Mouse (Mus musculus) heart, postnatal 14 days (tissue): ENCODE measurements around the gene Mesd. TPM values are rescaled to one million over a fixed set of nuclear protein-coding genes. Genes with fewer than 3 reads are reported as not detected.

Experiments
- DNase-seq, 2 experiments: peaks; one replicate each; pipeline ENCODE4 v3.0.0; 2021 to 2022
- intact Hi-C: fragments of 180-260 bp; cut with DNase I; formaldehyde crosslinking; loops from one replicate; pipeline ENCODE4 v1.15.1; 2025
- total RNA-seq, 2 experiments: library from RNA; stranded (reverse); gene quantifications; 2 replicates each; pipeline ENCODE4 v1.2.3; 2021

Gene Mesd
- total RNA-seq, 2 experiments from 2014 or later = 41.6 to 47.7 TPM

DNA sequence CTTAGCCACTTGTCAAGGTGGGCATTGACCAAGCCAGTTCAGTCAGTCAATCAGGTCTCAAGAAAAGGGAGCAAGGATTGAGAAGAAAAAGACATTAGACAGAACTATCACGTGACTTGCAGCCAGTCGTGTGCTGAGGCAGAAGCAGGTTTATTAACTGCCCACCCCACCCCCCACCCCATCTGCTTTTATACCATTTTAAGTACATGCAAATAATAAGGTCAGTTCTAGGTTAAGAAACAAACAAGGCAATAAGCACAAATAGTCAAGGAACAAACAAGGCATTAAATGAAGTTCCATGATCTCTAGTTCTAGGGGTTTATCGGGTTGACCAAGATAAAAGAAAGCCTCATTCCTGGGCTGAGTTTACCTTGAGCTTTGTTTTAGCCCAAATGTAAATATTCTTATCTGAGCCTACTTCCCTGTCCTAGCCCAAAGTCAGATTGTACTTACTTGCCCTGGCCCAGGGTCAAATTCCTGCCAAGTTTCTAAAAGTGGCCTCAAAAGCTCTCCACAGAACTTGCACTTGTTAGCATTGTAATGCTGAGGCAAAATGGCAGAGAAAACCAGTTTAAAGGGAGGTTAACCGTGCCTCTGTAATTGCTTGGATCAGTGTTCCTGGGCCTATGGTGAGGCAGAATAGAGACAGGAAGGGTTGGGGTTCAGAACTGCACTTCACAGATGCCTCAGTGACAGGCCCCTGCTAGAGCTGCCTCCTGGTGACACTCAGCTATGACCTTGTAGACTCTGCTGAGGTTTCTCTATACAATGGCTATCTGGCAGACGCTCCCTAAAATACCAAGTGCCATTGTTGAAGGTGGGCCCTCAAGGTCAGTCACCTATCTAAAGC, 18.3 kb downstream of the Mesd start:
- intact Hi-C loops = no loop called here
- DNase-seq = no peak

GRCm38 (mm10) chr7:83904831-83905230, 20.6 kb downstream of the Mesd start:
- no peak for DNase-seq
- intact Hi-C loops = no loop called here

- intact Hi-C loops = loop anchor here (2.0 to 10.0 kb wide), 2 partner anchors 175 to 243 kb away; partner anchors contain the start of genes Abhd17c and Cemip
- no peak for DNase-seq
Observed at GRCm38 (mm10) chr7:83911909-83912308, 27.6 kb downstream of the Mesd start.

DNA sequence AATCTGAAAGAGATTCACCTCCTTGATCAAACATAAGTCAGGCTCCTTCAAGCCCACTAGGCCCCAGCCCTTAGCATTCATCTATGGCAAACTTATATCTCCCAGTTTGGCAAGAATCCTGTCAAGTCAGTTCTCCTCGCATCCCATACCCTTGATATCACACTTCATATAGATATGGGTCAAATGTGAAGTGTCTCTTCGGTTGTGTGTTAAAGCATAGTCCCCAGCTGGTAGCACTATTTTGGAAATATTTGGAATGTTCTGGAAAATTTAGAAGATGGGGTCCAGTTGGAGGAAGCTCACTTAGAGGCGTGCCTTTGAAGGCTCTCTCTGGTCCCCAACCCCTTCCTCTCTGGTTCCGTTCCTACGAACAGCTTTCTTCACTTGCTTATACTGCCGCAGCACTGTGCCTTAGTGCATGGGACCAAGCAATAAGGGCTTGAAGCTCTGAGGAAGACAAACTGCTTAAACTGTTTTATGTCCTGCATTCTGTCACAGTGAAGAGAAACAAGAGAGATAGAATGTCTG, 29.2 kb downstream of the Mesd start:
- DNase-seq = no peak
- intact Hi-C loops = loop anchor here (2.0 to 10.0 kb wide), 2 partner anchors 173 to 241 kb away; partner anchors contain the start of genes Abhd17c and Cemip

GRCm38 (mm10) chr7:83913995-83914394, 29.7 kb downstream of the Mesd start:
- DNase-seq = no peak
- intact Hi-C loops = loop anchor here (1.0 to 10.0 kb wide), 4 partner anchors 173 to 441 kb away; partner anchors contain the start of genes Abhd17c and Cemip

- DNase-seq = peak; percentile 86 to 91
- intact Hi-C loops = loop anchor here (1.0 to 10.0 kb wide), 3 partner anchors 240 to 441 kb away; partner anchors contain the start of gene Abhd17c
Observed at GRCm38 (mm10) chr7:83914566-83914965, 30.3 kb downstream of the Mesd start.

- intact Hi-C loops = no loop called here
- no peak for DNase-seq
Observed at GRCm38 (mm10) chr7:83920241-83920640, 36.0 kb downstream of the Mesd start.

DNA sequence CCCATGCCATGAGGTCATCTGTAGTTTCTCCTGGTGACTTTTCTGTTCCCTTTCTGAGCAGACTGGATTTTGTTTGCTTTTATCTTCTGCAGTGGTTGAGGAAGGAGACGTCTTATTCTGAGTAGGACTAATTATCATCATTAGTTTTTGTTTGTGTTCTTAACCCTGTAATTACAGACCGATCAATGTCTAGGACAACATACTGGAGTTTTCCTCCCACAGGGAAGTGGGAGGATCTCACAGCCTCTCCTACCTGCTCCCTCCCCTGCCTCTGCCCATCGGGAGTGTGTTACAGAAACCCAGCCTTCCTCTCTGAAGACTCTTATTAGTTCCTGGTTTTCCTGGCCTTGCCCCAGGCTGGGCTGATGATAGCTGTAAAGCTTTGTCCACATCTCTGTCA, 37.4 kb downstream of the Mesd start:
- intact Hi-C loops = no loop called here
- no peak for DNase-seq

GRCm38 (mm10) chr7:83939017-83939721, 54.9 kb downstream of the Mesd start:
- no peak for DNase-seq
- intact Hi-C loops = no loop called here

DNA sequence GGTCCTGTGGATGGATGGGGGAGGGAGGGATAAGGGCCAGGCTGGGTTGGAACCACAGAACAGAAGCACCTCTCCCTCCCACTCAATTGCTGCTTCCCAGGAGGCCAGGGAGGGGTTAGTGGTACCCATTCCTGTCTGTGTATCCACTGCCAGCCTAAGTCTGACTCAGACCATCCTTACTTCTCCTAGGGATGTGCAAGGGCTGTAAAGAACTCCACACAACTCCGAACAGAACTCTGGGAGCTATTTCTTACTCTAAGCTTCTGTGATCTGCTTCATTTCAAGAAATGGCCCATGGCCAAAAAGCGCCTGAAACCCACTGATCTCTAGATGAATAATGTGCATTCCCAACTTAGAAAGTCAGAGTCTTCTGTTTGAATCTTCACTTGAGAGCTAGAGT, 55.9 kb downstream of the Mesd start:
- DNase-seq = no peak
- intact Hi-C loops = no loop called here

- DNase-seq = peak in 1 of 2 experiments; percentile 34
- intact Hi-C loops = no loop called here
Observed at GRCm38 (mm10) chr7:83941701-83942101, 57.4 kb downstream of the Mesd start.

DNA sequence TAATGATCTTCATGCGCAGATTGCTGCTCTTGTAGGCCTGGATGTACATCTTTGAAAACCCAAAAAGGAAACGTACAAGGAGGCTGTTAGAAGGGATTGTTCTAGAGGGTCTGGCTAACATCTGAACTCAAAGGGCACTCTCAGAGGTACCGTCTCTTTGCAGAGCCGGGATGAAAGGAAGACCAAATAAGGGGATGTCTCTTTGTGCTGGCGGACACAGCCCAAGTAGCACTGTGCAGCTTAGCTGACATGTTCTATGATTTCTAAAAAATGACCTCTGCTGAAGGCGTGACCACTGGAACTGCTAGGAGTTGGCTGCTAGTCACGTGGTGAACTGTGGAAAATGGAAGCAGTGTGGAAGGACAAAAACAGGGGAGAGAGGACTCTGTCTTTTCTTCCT, 64.5 kb downstream of the Mesd start:
- intact Hi-C loops = no loop called here
- no peak for DNase-seq

DNA sequence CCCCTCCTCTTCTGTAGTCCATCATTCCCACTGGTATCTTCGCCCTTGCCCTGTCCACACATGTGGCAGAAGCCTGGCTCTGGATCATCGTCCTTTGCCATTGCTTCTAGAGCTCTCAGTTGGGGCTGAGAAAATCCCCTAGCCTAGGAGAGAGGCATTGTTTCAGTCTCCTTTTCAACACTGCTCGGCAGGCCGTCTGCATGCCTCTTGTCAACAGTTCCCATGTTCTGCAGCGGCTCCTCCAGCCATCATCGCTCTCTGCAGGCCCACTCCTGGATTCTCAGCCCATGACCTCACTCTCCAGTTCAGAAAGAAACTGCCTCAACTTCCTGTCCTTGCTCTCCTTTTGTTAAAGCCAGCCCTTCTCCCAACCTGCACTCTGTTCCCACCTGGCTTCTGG, 65.4 kb downstream of the Mesd start:
- intact Hi-C loops = no loop called here
- DNase-seq = peak in 1 of 2 experiments; percentile 6

Other genes with a start within 250 kb of the Mesd start
- 10 to 100 TPM in 1 of 2 experiments, 1 to 10 TPM in 1; 8.0 to 10.6 TPM for gene Il16, start 138.7 kb upstream of the Mesd start, total RNA-seq
- under 1 TPM in 1 of 2 experiments, not detected in 1; 0.22 TPM for gene Cfap161, start 89.6 kb upstream of the Mesd start, total RNA-seq
- gene Tlnrd1, start 161 bp upstream of the Mesd start, total RNA-seq = 10 to 100 TPM; 13.5 to 14.9 TPM
- gene Cemip, start 202.0 kb downstream of the Mesd start, total RNA-seq = under 1 TPM; 0.41 to 0.68 TPM